Mouse (Mus musculus): ENCODE measurements at regions not wholly inside any gene's neighbourhood (a gene's known extent, or its start where the extent isn't known, plus 50 kb on each side); places are given as distances from the start of the nearest gene placed in this dataset.

DNA sequence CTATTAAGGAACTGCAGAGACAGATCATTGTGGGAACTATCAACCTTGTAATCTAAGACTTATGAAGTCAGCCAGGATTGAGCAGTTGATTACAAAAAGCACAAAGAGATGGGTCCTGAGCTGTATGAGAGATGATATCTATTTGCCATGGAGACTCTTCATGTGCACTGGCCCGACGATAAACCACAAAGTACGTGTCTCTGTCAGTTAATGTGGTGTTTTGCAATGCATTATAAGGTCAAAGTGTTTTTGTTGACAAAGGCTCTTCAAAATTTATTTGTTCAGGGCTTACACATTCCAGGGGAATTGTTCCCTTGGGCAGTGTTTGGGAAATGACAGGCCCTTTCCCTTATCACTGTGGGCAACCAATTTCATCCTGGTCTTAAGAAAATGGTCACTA, 65.7 kb upstream of the Thpo start:
- in situ Hi-C loops (cut with MboI, MseI), result loop anchor here (5.0 kb wide), 1 partner anchor 1202 kb away; no protein-coding TSS in a partner anchor

DNA sequence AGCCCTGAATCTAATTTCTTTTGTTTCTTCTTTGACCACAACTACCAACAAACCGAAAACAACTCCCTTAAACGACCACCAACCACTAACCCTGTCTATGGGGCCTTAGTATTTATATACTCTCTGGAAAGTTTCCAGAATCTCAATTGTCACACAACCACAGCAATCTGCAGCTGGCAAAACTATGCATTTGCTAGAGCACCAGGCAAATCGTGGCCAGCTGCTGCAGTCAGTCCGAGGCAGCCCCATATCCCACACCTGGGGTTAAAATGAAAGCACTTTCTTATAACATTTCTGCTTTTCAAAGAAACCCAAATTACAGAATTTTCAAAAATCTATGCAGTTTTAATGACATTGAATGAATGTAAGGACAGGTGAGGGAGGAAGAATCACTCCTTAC, 63.8 kb upstream of the Thpo start:
- in situ Hi-C loops (cut with MboI, MseI), result no loop called here

DNA sequence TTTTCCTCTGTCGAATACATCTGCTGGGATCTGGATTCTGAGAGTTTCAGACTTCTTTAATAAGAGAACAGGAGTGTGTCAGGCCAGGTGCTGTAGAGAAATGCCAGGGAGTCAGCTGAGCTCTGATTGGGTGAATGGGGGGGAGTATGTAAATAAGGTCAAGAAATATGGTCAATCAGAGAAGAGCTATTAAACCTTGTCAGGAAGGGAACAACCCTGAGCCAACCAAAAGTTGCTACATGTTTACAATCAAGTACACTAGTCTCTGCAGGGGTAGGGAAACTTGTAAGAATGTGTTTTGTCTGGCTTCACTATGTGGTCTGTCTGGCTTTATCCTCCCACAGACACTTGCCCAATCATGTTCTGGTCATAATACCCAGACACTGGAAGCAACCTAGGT, 60.4 kb upstream of the Thpo start:
- in situ Hi-C loops (cut with MboI, MseI), result no loop called here

All from T-helper 1 cell (primary cell).